Mouse (Mus musculus): ENCODE measurements around the gene Ndufs2.
A peak's percentile ranks its signal among the peaks of the same experiment; 100 is the strongest.

Gene Ndufs2

GRCm38 (mm10) chr1:171269848-171270572, 18.8 kb upstream of the Ndufs2 start, which contains the start of gene B4galt3:
B4galt3 (plus strand) TSS chr1:171270328.
- TF ChIP-seq GATA4 (IDR thresholded peaks at IDR 0.05; ENCODE audit: insufficient replicate concordance, low read length): no peak; the same call in 1 of the 2 replicates

- no peak for TF ChIP-seq GATA4 (IDR thresholded peaks at IDR 0.05; ENCODE audit: insufficient replicate concordance, low read length)
Observed at GRCm38 (mm10) chr1:171268341-171268740, 17.2 kb upstream of the Ndufs2 start.

- peak; percentile 92 for TF ChIP-seq GATA4 (IDR thresholded peaks at IDR 0.05; ENCODE audit: insufficient replicate concordance, low read length)
Observed at GRCm38 (mm10) chr1:171265971-171266744, 15.0 kb upstream of the Ndufs2 start.

- TF ChIP-seq GATA4 (IDR thresholded peaks at IDR 0.05; ENCODE audit: insufficient replicate concordance, low read length): no peak
Observed at GRCm38 (mm10) chr1:171263666-171264461, 12.7 kb upstream of the Ndufs2 start.

- no peak for TF ChIP-seq GATA4 (IDR thresholded peaks at IDR 0.05; ENCODE audit: insufficient replicate concordance, low read length)
Observed at GRCm38 (mm10) chr1:171263185-171263611, 12.0 kb upstream of the Ndufs2 start.

- TF ChIP-seq GATA4 (IDR thresholded peaks at IDR 0.05; ENCODE audit: insufficient replicate concordance, low read length): no peak
Observed at GRCm38 (mm10) chr1:171262594-171263130, 11.5 kb upstream of the Ndufs2 start.

- TF ChIP-seq GATA4 (IDR thresholded peaks at IDR 0.05; ENCODE audit: insufficient replicate concordance, low read length): no peak
Observed at GRCm38 (mm10) chr1:171260316-171260715, 9.1 kb upstream of the Ndufs2 start.

GRCm38 (mm10) chr1:171258921-171259320, 7.7 kb upstream of the Ndufs2 start:
- no peak for TF ChIP-seq GATA4 (IDR thresholded peaks at IDR 0.05; ENCODE audit: insufficient replicate concordance, low read length)

GRCm38 (mm10) chr1:171257781-171258180, 6.6 kb upstream of the Ndufs2 start:
- no peak for TF ChIP-seq GATA4 (IDR thresholded peaks at IDR 0.05; ENCODE audit: insufficient replicate concordance, low read length)

GRCm38 (mm10) chr1:171256937-171257548, 5.9 kb upstream of the Ndufs2 start:
- no peak for TF ChIP-seq GATA4 (IDR thresholded peaks at IDR 0.05; ENCODE audit: insufficient replicate concordance, low read length)

GRCm38 (mm10) chr1:171256095-171256818, 5.1 kb upstream of the Ndufs2 start:
- no peak for TF ChIP-seq GATA4 (IDR thresholded peaks at IDR 0.05; ENCODE audit: insufficient replicate concordance, low read length)

- TF ChIP-seq GATA4 (IDR thresholded peaks at IDR 0.05; ENCODE audit: insufficient replicate concordance, low read length): no peak
Observed at GRCm38 (mm10) chr1:171252415-171252814, 1.2 kb upstream of the Ndufs2 start.

GRCm38 (mm10) chr1:171251594-171252324, 571 bp upstream of the Ndufs2 start:
- no peak for TF ChIP-seq GATA4 (IDR thresholded peaks at IDR 0.05; ENCODE audit: insufficient replicate concordance, low read length)

All from liver, adult (tissue).